Mouse (Mus musculus): ENCODE results near the gene Thg1l.

GRCm38 (mm10) chr11:45946796-45947195 is 8.5 kb downstream of the Thg1l start:
- TF ChIP-seq HCFC1 (IDR thresholded peaks at IDR 0.05; ENCODE audit: borderline replicate concordance, insufficient read depth, low read length) (no peak), MAFK (IDR thresholded peaks at IDR 0.05; ENCODE audit: insufficient read depth, low read depth, low read length) (no peak), ZC3H11A (IDR thresholded peaks at IDR 0.05; ENCODE audit: borderline replicate concordance, low read depth, low read length) (no peak), ZNF384 (IDR thresholded peaks at IDR 0.05; ENCODE audit: low read depth, low read length) (no peak)
